In the genomic region with DNA sequence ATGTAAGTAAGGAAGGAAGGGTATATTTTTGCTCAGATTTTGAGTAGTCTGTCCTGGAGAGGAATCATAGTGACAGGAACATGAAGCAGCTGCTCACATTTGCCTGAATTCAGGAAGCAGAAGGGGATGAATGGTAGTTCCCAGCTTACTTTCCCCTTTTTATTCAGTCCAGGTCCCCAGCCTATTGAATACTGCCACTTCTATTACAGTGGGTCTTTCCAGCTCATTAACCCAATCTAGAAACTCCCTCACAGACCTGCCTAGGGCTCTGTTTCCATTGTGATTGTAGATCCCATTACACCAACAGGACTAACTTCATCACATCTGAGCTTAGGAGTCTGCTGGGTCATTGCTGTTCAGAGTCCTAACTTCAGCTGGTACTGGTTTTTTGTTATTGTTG, we compare ENCODE assay signal across 25 mouse cellular contexts.
DNase-seq lines count a peak whose midpoint lies in the region; ATAC-seq and TF ChIP-seq lines count a peak whose summit lies in the region.
"Had no signal": no experiment of that assay in that cellular context is flagged by ENCODE, and none has a peak within 500 bp of the region (broad histone marks: within the 10 kb centered on the region; RNA-seq: fewer than 3 reads in every experiment).

No protein-coding gene starts in this region.

- no peak overlapping the region for H3K4me3 ChIP-seq in forebrain, embryonic 11.5 days (ENCODE audit: low read depth, low read length)
- H3K4me3 ChIP-seq in forebrain, postnatal 0 days (ENCODE audit: low read depth, low read length), result no peak overlapping the region
- H3K4me3 ChIP-seq in kidney, embryonic 14.5 days (ENCODE audit: low read length), result no peak overlapping the region
- no peak overlapping the region for H3K4me3 ChIP-seq in neural tube, embryonic 12.5 days
- H3K4me3 ChIP-seq: embryonic facial prominence, embryonic 12.5 days; gastrocnemius, adult 2 months; limb, embryonic 12.5 days; liver, embryonic 12.5 days; midbrain, embryonic 13.5 days; neural tube, embryonic 13.5 days had no signal

- DNase-seq in forebrain, embryonic 11.5 days (ENCODE audit: low spot score), result no peak
- no peak for DNase-seq in forebrain, postnatal 0 days
- no peak for DNase-seq in kidney, postnatal 25 days
- DNase-seq in neural tube, embryonic 10.5 days (ENCODE audit: extremely low spot score, low spot score), result no peak
- DNase-seq in urinary bladder, postnatal 10 days (ENCODE audit: low spot score), result no peak
- DNase-seq: adrenal gland, postnatal 14 days; cerebellum, adult 8-10 months; cerebellum, postnatal 36 days; gastrocnemius, adult 2 months; kidney, postnatal 4 days; lung, adult 18-20 months; lung, postnatal 14 days; right cerebral cortex, postnatal 14 days; thymus, adult 2 months; thymus, postnatal 4 days had no signal

- no peaks in the 10 kb centered on the region for H3K9me3 ChIP-seq in forebrain, embryonic 11.5 days (ENCODE audit: control insufficient read depth, low read length)
- H3K9me3 ChIP-seq in forebrain, postnatal 0 days (ENCODE audit: low read length), result no peaks in the 10 kb centered on the region
- no peaks in the 10 kb centered on the region for H3K9me3 ChIP-seq in kidney, embryonic 14.5 days (ENCODE audit: control insufficient read depth, low read length)
- no peaks in the 10 kb centered on the region for H3K9me3 ChIP-seq in neural tube, embryonic 12.5 days
- H3K9me3 ChIP-seq: embryonic facial prominence, embryonic 12.5 days; limb, embryonic 12.5 days; liver, embryonic 12.5 days; midbrain, embryonic 13.5 days; neural tube, embryonic 13.5 days had no signal

- no peak overlapping the region for H3K4me2 ChIP-seq in forebrain, embryonic 11.5 days (ENCODE audit: low read depth, low read length, severe bottlenecking)
- H3K4me2 ChIP-seq in forebrain, postnatal 0 days (ENCODE audit: low read depth), result no peak overlapping the region
- H3K4me2 ChIP-seq in kidney, embryonic 14.5 days (replicated peaks; ENCODE audit: low read depth, low read length), result no peak overlapping the region
- no peak overlapping the region for H3K4me2 ChIP-seq in neural tube, embryonic 12.5 days (replicated peaks)
- H3K4me2 ChIP-seq: embryonic facial prominence, embryonic 12.5 days; limb, embryonic 12.5 days; liver, embryonic 12.5 days; midbrain, embryonic 13.5 days; neural tube, embryonic 13.5 days had no signal

- no peak for TF ChIP-seq CTCF in forebrain, postnatal 0 days (IDR thresholded peaks at IDR 0.05; ENCODE audit: low read depth)

- no peak overlapping the region for H3K27ac ChIP-seq in forebrain, embryonic 11.5 days (ENCODE audit: low read depth, low read length)
- H3K27ac ChIP-seq in forebrain, postnatal 0 days (ENCODE audit: low read depth, low read length), result no peak overlapping the region
- H3K27ac ChIP-seq in kidney, embryonic 14.5 days (ENCODE audit: low read depth, low read length), result no peak overlapping the region
- no peak overlapping the region for H3K27ac ChIP-seq in neural tube, embryonic 12.5 days
- H3K27ac ChIP-seq: embryonic facial prominence, embryonic 12.5 days; gastrocnemius, adult 2 months; limb, embryonic 12.5 days; liver, embryonic 12.5 days; midbrain, embryonic 13.5 days; neural tube, embryonic 13.5 days; stomach, postnatal 0 days had no signal

- H3K27me3 ChIP-seq in forebrain, embryonic 11.5 days (ENCODE audit: control insufficient read depth, insufficient read depth, low read length), result no peaks in the 10 kb centered on the region
- H3K27me3 ChIP-seq in forebrain, postnatal 0 days (ENCODE audit: insufficient read depth, low read length), result no peaks in the 10 kb centered on the region
- no peaks in the 10 kb centered on the region for H3K27me3 ChIP-seq in kidney, embryonic 14.5 days (ENCODE audit: control insufficient read depth, insufficient read depth, low read length)
- no peaks in the 10 kb centered on the region for H3K27me3 ChIP-seq in neural tube, embryonic 12.5 days (replicated peaks)
- H3K27me3 ChIP-seq: embryonic facial prominence, embryonic 12.5 days; limb, embryonic 12.5 days; liver, embryonic 12.5 days; midbrain, embryonic 13.5 days; neural tube, embryonic 13.5 days had no signal

- ATAC-seq in forebrain, embryonic 11.5 days (replicated peaks; ENCODE audit: low FRiP score), result peak; percentile 89
- no peak for ATAC-seq in forebrain, postnatal 0 days
- ATAC-seq in kidney, embryonic 14.5 days (ENCODE audit: low FRiP score, low TSS enrichment), result peak; percentile 92
- ATAC-seq in neural tube, embryonic 12.5 days (ENCODE audit: low FRiP score, low read depth), result peak; percentile 75
- ATAC-seq: CD4-positive, CD25-positive, alpha-beta regulatory T cell, adult 4 months; intestine, postnatal 0 days; liver, embryonic 12.5 days; midbrain, embryonic 13.5 days had no signal

- no peak overlapping the region for H3K9ac ChIP-seq in forebrain, embryonic 11.5 days (ENCODE audit: low read length)
- H3K9ac ChIP-seq in forebrain, postnatal 0 days, result no peak overlapping the region
- H3K9ac ChIP-seq in kidney, embryonic 14.5 days (ENCODE audit: low read depth, low read length), result no peak overlapping the region
- no peak overlapping the region for H3K9ac ChIP-seq in neural tube, embryonic 12.5 days
- H3K9ac ChIP-seq: embryonic facial prominence, embryonic 12.5 days; limb, embryonic 12.5 days; liver, embryonic 12.5 days; midbrain, embryonic 13.5 days; neural tube, embryonic 13.5 days had no signal

- no peaks in the 10 kb centered on the region for H3K4me1 ChIP-seq in forebrain, embryonic 11.5 days (replicated peaks; ENCODE audit: control insufficient read depth, insufficient read depth, low read length)
- H3K4me1 ChIP-seq in forebrain, postnatal 0 days (ENCODE audit: insufficient read depth), result no peaks in the 10 kb centered on the region
- no peaks in the 10 kb centered on the region for H3K4me1 ChIP-seq in kidney, embryonic 14.5 days (ENCODE audit: control insufficient read depth, insufficient read depth, low read length)
- H3K4me1 ChIP-seq in neural tube, embryonic 12.5 days, result no peaks in the 10 kb centered on the region
- H3K4me1 ChIP-seq: embryonic facial prominence, embryonic 12.5 days; limb, embryonic 12.5 days; liver, embryonic 12.5 days; midbrain, embryonic 13.5 days; neural tube, embryonic 13.5 days had no signal

- no peaks in the 10 kb centered on the region for H3K36me3 ChIP-seq in forebrain, embryonic 11.5 days (ENCODE audit: control insufficient read depth, insufficient read depth, low read length)
- no peaks in the 10 kb centered on the region for H3K36me3 ChIP-seq in forebrain, postnatal 0 days (ENCODE audit: insufficient read depth)
- H3K36me3 ChIP-seq in kidney, embryonic 14.5 days (ENCODE audit: control insufficient read depth, insufficient read depth, low read length), result no peaks in the 10 kb centered on the region
- H3K36me3 ChIP-seq in neural tube, embryonic 12.5 days, result no peaks in the 10 kb centered on the region
- H3K36me3 ChIP-seq: embryonic facial prominence, embryonic 12.5 days; limb, embryonic 12.5 days; liver, embryonic 12.5 days; midbrain, embryonic 13.5 days; neural tube, embryonic 13.5 days had no signal
